Mouse (Mus musculus) heart, embryonic 16.5 days (tissue): ENCODE data around the gene Adam1a. TPM values are rescaled to one million over a fixed set of nuclear protein-coding genes. Genes with fewer than 3 reads are reported as not detected.
"Not testable (repeated sequence)": the region's sequence is repeated elsewhere in the genome, so short reads cannot be mapped to it uniquely, and the experiment has no call there.

Source experiments
- ATAC-seq: fragments of 200-750 bp; cut with Nextera tagmentation; replicated peaks from 2 replicates; pipeline ENCODE4 v1.8.0; 2017; ENCODE audit warnings: moderate number of reproducible peaks; ENCODE audit not compliant: insufficient read depth, low FRiP score; ENCODE audit errors: extremely low read depth
- H3K27ac ChIP-seq: fragments of 300-500 bp; sonication (generic); 2 replicates; pipeline ENCODE4 v1.5.1; 2014; ENCODE audit warnings: mild to moderate bottlenecking, low read length, control low read depth, moderate library complexity
- H3K27me3 ChIP-seq: fragments of 300-500 bp; sonication (generic); 2 replicates; pipeline ENCODE4 v1.6.1; 2014; ENCODE audit warnings: low read length, mixed read lengths; ENCODE audit not compliant: control insufficient read depth, insufficient read depth
- H3K36me3 ChIP-seq: fragments of 300-500 bp; sonication (generic); 2 replicates; pipeline ENCODE4 v1.6.1; 2014; ENCODE audit not compliant: control insufficient read depth, insufficient read depth
- H3K4me1 ChIP-seq: fragments of 300-500 bp; sonication (generic); 2 replicates; pipeline ENCODE4 v1.6.1; 2014; ENCODE audit warnings: low read length, mixed read lengths; ENCODE audit not compliant: control insufficient read depth, insufficient read depth
- H3K4me2 ChIP-seq: fragments of 300-500 bp; sonication (generic); 2 replicates; pipeline ENCODE4 v1.6.1; 2014; ENCODE audit warnings: low read depth, mild to moderate bottlenecking, control low read depth, low read length
- H3K4me3 ChIP-seq: fragments of 300-500 bp; sonication (generic); 2 replicates; pipeline ENCODE4 v1.5.1; 2014; ENCODE audit warnings: mild to moderate bottlenecking, control low read depth, low read length
- H3K9ac ChIP-seq: fragments of 300-500 bp; sonication (generic); 2 replicates; pipeline ENCODE4 v1.6.1; 2014; ENCODE audit warnings: low read length, control low read depth
- H3K9me3 ChIP-seq: fragments of 300-500 bp; sonication (generic); replicated peaks from 2 replicates; pipeline ENCODE4 v1.6.1; 2016; ENCODE audit warnings: low read length; ENCODE audit not compliant: control insufficient read depth
- WGBS: fragments of 180-500 bp; shearing (Covaris S2); extraction: QIAGEN DNeasy Blood & Tissue Kit; methylation state at CpG from one replicate; pipeline ENCODE4 v1.1.7; 2014; 5-methylcytosine and 5-hydroxymethylcytosine counted together
- polyA plus RNA-seq: library from polyadenylated mRNA; unstranded; fragments of >200 nt; fragmentation: Nextera tagmentation; extraction: Ambion mirVana; gene quantifications from 2 replicates; pipeline ENCODE4 v1.2.1, GENCODE M21; 2015

Gene Adam1a
- polyA plus RNA-seq, 1 experiment from 2014 or later = 0.54 TPM

DNA sequence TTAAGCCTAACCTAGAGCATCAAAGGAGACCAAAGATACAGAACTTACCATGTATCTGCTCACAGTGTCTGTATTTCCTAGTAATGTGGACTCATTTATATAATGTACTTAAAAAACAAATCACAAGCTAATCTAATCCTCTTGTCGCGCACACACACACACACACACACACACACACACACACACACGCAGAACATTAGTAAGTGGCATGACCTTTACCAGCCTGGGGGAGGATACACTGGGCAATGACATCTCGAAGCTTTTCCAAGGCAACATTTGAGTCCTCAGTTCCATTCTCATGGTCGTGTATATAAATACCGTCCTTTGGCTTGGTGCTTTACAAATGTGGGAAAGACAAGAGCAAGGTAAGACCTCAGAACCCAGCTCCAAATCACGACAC lies 18.8 kb downstream of the Adam1a start:
- 80% methylated on average over 7 of the region's 7 CpGs for WGBS
- no peak overlapping the region for H3K4me3 ChIP-seq

DNA sequence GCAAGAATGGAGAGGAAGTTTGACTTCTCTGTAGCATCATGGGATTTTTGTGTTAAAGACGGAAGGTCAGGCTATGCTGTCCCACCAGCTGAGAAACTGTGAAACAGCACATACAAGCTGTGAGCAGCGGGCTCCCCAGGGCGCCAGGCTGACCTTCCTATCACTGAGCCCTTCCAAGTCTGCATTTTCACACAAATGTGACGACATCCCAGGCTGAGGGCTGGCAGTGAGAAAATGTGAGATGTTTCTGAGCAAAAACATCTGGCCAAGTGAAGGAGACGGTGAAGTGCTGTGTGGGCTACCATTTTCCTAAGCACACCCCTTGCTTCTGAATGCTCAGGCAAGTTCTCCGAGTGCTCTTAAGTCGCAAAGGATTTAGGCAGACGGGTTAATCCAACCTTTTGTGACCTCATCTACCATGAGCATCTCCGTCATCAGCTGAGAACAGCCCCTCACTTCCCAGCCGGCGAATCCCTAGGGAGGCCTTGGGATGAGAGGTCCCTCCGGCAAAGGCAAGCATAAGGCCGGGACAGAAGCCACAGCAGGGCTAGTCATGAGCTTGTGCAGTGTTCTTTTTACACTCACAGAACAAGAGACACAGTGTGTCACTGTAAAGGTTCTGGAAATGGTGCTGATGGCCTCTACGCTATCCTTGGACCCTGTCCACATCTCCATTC lies 19.4 kb downstream of the Adam1a start:
- H3K4me2 ChIP-seq = no peak overlapping the region
- peaks cover 3% of the 10 kb centered on the region; the same call in 1 of the 2 replicates for H3K4me1 ChIP-seq
- no peak overlapping the region for H3K4me3 ChIP-seq
- WGBS = 71% methylated on average over 14 of the region's 14 CpGs
- no peaks in the 10 kb centered on the region for H3K27me3 ChIP-seq
- ATAC-seq = peak; percentile 72; the same call in 1 of the 2 replicates
- H3K9me3 ChIP-seq = no peaks in the 10 kb centered on the region
- no peak overlapping the region; the same call in 1 of the 2 replicates for H3K9ac ChIP-seq
- H3K36me3 ChIP-seq = peaks cover 60% of the 10 kb centered on the region
- H3K27ac ChIP-seq = no peak overlapping the region

More for the DNA sequence above, 18.8 kb downstream of the Adam1a start:
- no peaks in the 10 kb centered on the region for H3K9me3 ChIP-seq
- no peaks in the 10 kb centered on the region for H3K27me3 ChIP-seq
- H3K4me1 ChIP-seq = peaks cover 3% of the 10 kb centered on the region; the same call in 1 of the 2 replicates
- H3K9ac ChIP-seq = no peak overlapping the region
- H3K36me3 ChIP-seq = peaks cover 60% of the 10 kb centered on the region
- no peak for ATAC-seq
- H3K4me2 ChIP-seq = no peak overlapping the region
- H3K27ac ChIP-seq = no peak overlapping the region

DNA sequence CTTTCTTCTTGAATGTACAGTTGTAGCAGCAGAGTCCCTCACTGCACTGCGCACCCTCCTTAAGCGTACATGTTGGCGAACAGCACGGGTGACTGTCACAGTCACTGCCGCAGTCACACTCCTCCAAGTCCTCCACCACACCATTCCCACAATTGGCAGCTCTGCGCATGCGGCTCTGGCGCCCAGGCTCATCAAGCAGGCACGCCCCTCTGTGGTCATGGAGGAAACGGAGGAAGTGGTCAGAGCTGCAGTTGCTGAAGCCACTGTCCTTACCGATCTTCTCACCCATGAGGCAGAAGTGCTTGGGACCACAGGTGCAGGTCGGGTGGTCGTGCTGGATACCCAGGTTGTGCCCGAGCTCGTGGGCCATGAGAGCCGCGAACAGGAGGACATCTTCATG lies 25.5 kb downstream of the Adam1a start:
- H3K36me3 ChIP-seq = peaks cover 30% of the 10 kb centered on the region
- H3K4me1 ChIP-seq, ATAC-seq, H3K4me2 ChIP-seq, H3K27me3 ChIP-seq, H3K9me3 ChIP-seq, H3K27ac ChIP-seq, H3K4me3 ChIP-seq, H3K9ac ChIP-seq: not testable (repeated sequence)
- WGBS = 80% methylated on average over 10 of the region's 17 CpGs

DNA sequence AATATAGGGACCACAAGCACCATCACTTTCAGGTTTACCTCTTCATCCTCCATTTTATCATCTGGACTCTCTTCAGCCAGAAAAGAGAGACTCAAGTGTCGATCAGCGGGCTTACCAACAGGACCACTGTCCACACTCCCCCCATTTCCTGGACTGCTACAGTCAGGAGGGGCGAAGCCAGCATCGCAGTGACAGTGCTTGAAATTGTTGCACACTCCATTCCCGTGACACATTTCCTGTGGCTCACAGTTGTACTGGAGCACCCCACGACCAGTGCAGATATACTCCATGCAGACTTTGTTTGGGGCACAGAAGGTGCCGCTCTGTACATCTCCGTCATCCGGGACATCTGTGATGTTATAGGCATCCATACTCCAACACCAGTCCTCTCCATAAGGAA lies 26.3 kb downstream of the Adam1a start:
- Histone ChIP-seq H3K27ac (no peak overlapping the region), H3K9me3 (no peaks in the 10 kb centered on the region), H3K27me3 (no peaks in the 10 kb centered on the region), H3K36me3 (peaks cover 25% of the 10 kb centered on the region), H3K4me2 (no peak overlapping the region), H3K4me3 (no peak overlapping the region), H3K4me1 (no peaks in the 10 kb centered on the region), H3K9ac (no peak overlapping the region)
- ATAC-seq = no peak
- WGBS = 84% methylated on average over 9 of the region's 9 CpGs

DNA sequence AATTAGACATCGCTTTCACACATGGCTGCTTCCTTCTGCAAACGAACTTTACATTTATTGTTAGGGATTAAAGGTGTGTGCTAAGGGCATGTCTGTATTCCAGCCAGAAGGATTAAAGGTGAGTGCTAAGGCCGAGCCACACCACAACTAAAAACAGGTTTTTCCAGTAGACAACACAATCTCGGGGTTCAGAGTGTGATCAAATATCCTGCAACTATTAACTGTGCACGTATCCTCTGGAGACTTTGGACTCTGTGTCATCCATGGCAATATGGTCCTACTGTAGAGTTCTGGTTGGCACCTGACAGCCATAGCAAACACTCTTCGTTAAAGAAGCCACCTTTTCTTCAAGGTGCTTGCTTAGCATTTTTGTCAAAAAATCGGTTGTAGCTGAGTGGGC lies 35.3 kb downstream of the Adam1a start:
- no peaks in the 10 kb centered on the region for H3K36me3 ChIP-seq
- H3K9ac ChIP-seq = no peak overlapping the region
- no peaks in the 10 kb centered on the region for H3K4me1 ChIP-seq
- H3K9me3 ChIP-seq = no peaks in the 10 kb centered on the region; the same call in 1 of the 2 replicates
- no peak overlapping the region for H3K27ac ChIP-seq
- WGBS = 77% methylated on average over 7 of the region's 7 CpGs
- no peak for ATAC-seq
- no peak overlapping the region for H3K4me3 ChIP-seq
- no peak overlapping the region for H3K4me2 ChIP-seq
- H3K27me3 ChIP-seq = no peaks in the 10 kb centered on the region

DNA sequence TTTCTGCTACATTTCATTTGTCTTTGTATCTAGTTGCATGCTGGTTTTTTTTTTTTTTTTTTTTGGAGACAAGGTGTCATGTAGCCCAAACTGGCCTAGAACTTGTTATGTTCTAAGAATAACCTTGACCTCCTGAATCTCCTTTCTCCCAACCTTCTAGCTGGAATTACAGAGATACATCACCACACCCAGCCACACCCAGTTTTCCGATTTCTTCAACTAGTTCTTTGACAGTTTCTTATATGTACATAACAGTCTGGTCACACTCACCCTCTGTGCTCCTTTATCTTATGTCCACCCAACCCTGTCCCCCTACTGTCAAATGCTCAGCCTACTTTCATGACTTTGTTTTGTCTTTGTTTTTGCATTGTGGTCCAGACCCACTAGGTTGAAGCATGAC lies 38.4 kb downstream of the Adam1a start:
- H3K27ac ChIP-seq = no peak overlapping the region
- no peak for ATAC-seq

DNA sequence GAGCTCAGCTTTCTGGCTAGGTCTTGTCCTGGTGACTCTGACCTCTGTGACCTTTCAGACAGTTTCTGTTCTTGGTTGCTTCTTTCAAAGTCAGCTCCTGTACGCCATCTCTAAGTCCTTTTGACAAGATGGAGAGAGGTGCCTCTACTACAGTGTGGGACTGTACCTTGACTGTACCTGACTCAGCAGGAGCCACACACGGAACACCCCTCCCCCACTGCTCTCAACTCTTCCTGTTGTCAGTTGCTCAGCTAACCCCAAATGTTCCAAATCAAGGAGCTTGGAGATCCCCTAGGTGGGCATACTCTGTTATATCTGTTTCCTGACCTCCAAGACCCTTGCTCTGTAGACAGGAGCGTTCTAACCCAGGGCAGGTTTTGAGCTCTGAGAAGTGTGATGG lies 42.1 kb downstream of the Adam1a start, which contains the start of gene Adam1b:
TSS of gene Adam1b (minus strand) at position 205 of the 400 bp plus-strand sequence.
- H3K27me3 ChIP-seq = no peaks in the 10 kb centered on the region
- H3K4me3 ChIP-seq = no peak within 1 kb of the TSS
- ATAC-seq = no peak
- H3K9me3 ChIP-seq = no peaks in the 10 kb centered on the region
- 80% methylated on average over 3 of the region's 3 CpGs for WGBS
- H3K4me1 ChIP-seq = no peaks in the 10 kb centered on the region
- H3K27ac ChIP-seq = no peak within 1 kb of the TSS
- no peak within 1 kb of the TSS for H3K9ac ChIP-seq
- no peaks in the 10 kb centered on the region for H3K36me3 ChIP-seq
- H3K4me2 ChIP-seq = no peak within 1 kb of the TSS

More for the DNA sequence above, 38.4 kb downstream of the Adam1a start:
- no peak overlapping the region for H3K9ac ChIP-seq
- H3K4me3 ChIP-seq = no peak overlapping the region
- no peaks in the 10 kb centered on the region; the same call in 1 of the 2 replicates for H3K9me3 ChIP-seq
- 85% methylated on average over 1 of the region's 1 CpGs for WGBS
- no peaks in the 10 kb centered on the region for H3K4me1 ChIP-seq
- H3K36me3 ChIP-seq = no peaks in the 10 kb centered on the region
- no peak overlapping the region for H3K4me2 ChIP-seq
- H3K27me3 ChIP-seq = no peaks in the 10 kb centered on the region

DNA sequence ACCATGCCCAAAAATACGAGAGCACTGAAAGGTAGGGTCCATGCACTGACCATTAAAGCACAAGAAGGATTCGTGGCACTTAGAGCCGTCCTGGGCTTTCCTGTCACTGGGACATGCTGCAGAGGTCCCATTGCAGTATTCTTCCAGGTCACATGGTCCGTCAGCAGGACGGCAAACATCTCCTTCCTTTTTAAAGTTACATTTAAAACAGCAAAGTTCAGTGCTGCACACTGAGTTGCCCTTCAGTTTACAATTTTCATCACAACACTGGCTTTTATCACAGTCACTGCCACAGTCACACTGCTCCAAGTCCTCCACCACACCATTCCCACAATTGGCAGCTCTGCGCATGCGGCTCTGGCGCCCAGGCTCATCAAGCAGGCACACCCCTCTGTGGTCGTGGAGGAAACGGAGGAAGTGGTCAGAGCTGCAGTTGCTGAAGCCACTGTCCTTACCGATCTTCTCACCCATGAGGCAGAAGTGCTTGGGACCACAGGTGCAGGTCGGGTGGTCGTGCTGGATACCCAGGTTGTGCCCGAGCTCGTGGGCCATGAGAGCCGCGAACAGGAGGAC lies 43.8 kb downstream of the Adam1a start:
- 71% methylated on average over 11 of the region's 17 CpGs for WGBS
- not testable (repeated sequence) for H3K4me1 ChIP-seq, H3K9me3 ChIP-seq, H3K4me2 ChIP-seq, H3K27ac ChIP-seq, H3K36me3 ChIP-seq, H3K9ac ChIP-seq, ATAC-seq, H3K27me3 ChIP-seq, H3K4me3 ChIP-seq

DNA sequence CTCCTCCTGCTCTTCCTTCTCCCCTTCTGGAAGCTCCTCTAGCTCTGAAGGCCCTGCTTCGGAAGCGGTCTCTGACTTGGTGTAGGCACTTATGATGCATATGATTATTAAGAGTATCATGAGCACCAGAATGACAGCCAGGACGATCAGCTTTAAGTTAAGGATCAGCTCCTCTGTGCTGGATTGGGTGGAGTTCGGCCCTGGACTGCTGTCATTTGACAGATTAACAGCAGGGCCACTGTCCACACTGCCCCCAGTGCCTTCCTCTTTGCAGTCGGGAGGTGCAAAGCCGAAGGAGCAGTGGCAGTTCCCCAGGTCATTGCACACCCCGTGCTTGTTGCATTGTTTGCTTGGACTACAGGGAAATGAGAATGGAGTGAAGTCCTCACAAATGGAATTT lies 44.6 kb downstream of the Adam1a start:
- Histone ChIP-seq H3K9me3 (no peaks in the 10 kb centered on the region), H3K9ac (no peak overlapping the region), H3K36me3 (no peaks in the 10 kb centered on the region), H3K27me3 (no peaks in the 10 kb centered on the region), H3K4me3 (no peak overlapping the region), H3K27ac (no peak overlapping the region), H3K4me1 (no peaks in the 10 kb centered on the region), H3K4me2 (no peak overlapping the region)
- WGBS = 56% methylated on average over 7 of the region's 7 CpGs
- ATAC-seq = no peak
